Mouse (Mus musculus) embryonic facial prominence, embryonic 10.5 days (tissue): Measurements from ENCODE around the gene Zmynd15. TPM values are rescaled to one million over a fixed set of nuclear protein-coding genes. Genes with fewer than 3 reads are reported as not detected.

Experiments
- DNase-seq: peaks from one replicate; pipeline ENCODE4 v3.0.0-alpha.2; 2017; ENCODE audit warnings: low spot score
- H3K27ac ChIP-seq: fragments of 300-500 bp; sonication (generic); replicated peaks from 2 replicates; pipeline ENCODE4 v1.5.1; 2016; ENCODE audit warnings: mild to moderate bottlenecking
- H3K27me3 ChIP-seq: fragments of 300-500 bp; sonication (generic); replicated peaks from 2 replicates; pipeline ENCODE4 v1.6.1; 2016; ENCODE audit warnings: low read depth, mild to moderate bottlenecking; ENCODE audit not compliant: poor library complexity, severe bottlenecking
- H3K36me3 ChIP-seq: fragments of 300-500 bp; sonication (generic); replicated peaks from 2 replicates; pipeline ENCODE4 v1.6.1; 2016; ENCODE audit warnings: mild to moderate bottlenecking, moderate library complexity
- H3K4me1 ChIP-seq: fragments of 300-500 bp; sonication (generic); 2 replicates; pipeline ENCODE4 v1.6.1; 2016
- H3K4me3 ChIP-seq: fragments of 300-500 bp; sonication (generic); 2 replicates; pipeline ENCODE4 v1.5.1; 2016; ENCODE audit warnings: mild to moderate bottlenecking, moderate library complexity
- H3K9me3 ChIP-seq: fragments of 300-500 bp; sonication (generic); 2 replicates; pipeline ENCODE4 v1.6.1; 2016; ENCODE audit warnings: mild to moderate bottlenecking
- WGBS: fragments of 180-500 bp; shearing (Covaris S2); methylation state at CpG from one replicate; pipeline ENCODE4 v1.1.7; 2016; 5-methylcytosine and 5-hydroxymethylcytosine counted together
- polyA plus RNA-seq: library from polyadenylated mRNA; unstranded; fragments of >200 nt; fragmentation: Nextera tagmentation; extraction: Ambion mirVana; gene quantifications from 2 replicates; pipeline ENCODE4 v1.2.1, GENCODE M21; 2016

Gene Zmynd15
- polyA plus RNA-seq, 1 experiment from 2014 or later, result 0.16 TPM

GRCm38 (mm10) chr11:70489138-70489537 lies 29.9 kb downstream of the Zmynd15 start:
- Histone ChIP-seq H3K27ac (no peak overlapping the region), H3K4me1 (no peaks in the 10 kb centered on the region), H3K9me3 (no peaks in the 10 kb centered on the region), H3K36me3 (no peaks in the 10 kb centered on the region), H3K27me3 (no peaks in the 10 kb centered on the region), H3K4me3 (no peak overlapping the region)
- no peak for DNase-seq
- WGBS, result 88% methylated on average over 3 of the region's 3 CpGs

- 85% methylated on average over 6 of the region's 6 CpGs for WGBS
- DNase-seq, result no peak
- H3K9me3 ChIP-seq, result no peaks in the 10 kb centered on the region
- H3K27ac ChIP-seq, result no peak overlapping the region
- no peaks in the 10 kb centered on the region for H3K27me3 ChIP-seq
- no peaks in the 10 kb centered on the region for H3K4me1 ChIP-seq
- no peak overlapping the region for H3K4me3 ChIP-seq
- no peaks in the 10 kb centered on the region for H3K36me3 ChIP-seq
Measured at GRCm38 (mm10) chr11:70489684-70490083, 30.5 kb downstream of the Zmynd15 start.

- Histone ChIP-seq H3K4me3 (no peak overlapping the region), H3K36me3 (no peaks in the 10 kb centered on the region), H3K27ac (no peak overlapping the region), H3K9me3 (no peaks in the 10 kb centered on the region), H3K4me1 (no peaks in the 10 kb centered on the region), H3K27me3 (no peaks in the 10 kb centered on the region)
- WGBS, result 77% methylated on average over 14 of the region's 14 CpGs
- no peak for DNase-seq
Measured at GRCm38 (mm10) chr11:70499566-70500475, 40.6 kb downstream of the Zmynd15 start.

- Histone ChIP-seq H3K27ac (no peak overlapping the region), H3K36me3 (no peaks in the 10 kb centered on the region), H3K9me3 (no peaks in the 10 kb centered on the region), H3K27me3 (no peaks in the 10 kb centered on the region), H3K4me1 (no peaks in the 10 kb centered on the region), H3K4me3 (no peak overlapping the region)
- DNase-seq, result no peak
- 90% methylated on average over 1 of the region's 1 CpGs for WGBS
Measured at GRCm38 (mm10) chr11:70500476-70500812, 41.2 kb downstream of the Zmynd15 start.

GRCm38 (mm10) chr11:70502018-70502417 lies 42.8 kb downstream of the Zmynd15 start:
- Histone ChIP-seq H3K27me3 (no peaks in the 10 kb centered on the region), H3K4me3 (no peak overlapping the region), H3K4me1 (no peaks in the 10 kb centered on the region), H3K9me3 (no peaks in the 10 kb centered on the region), H3K36me3 (no peaks in the 10 kb centered on the region), H3K27ac (no peak overlapping the region)
- 69% methylated on average over 3 of the region's 3 CpGs for WGBS
- DNase-seq, result no peak

- WGBS, result 78% methylated on average over 9 of the region's 9 CpGs
- H3K4me3 ChIP-seq, result no peak within 1 kb of the TSS
Measured at GRCm38 (mm10) chr11:70504970-70505369, 45.7 kb downstream of the Zmynd15 start, which contains the start of gene Tm4sf5. Gene Tm4sf5, plus strand, starts transcription at chr11:70505244.

GRCm38 (mm10) chr11:70506385-70506784 lies 47.2 kb downstream of the Zmynd15 start:
- no peak overlapping the region for H3K4me3 ChIP-seq
- no peaks in the 10 kb centered on the region for H3K9me3 ChIP-seq
- no peaks in the 10 kb centered on the region for H3K36me3 ChIP-seq
- H3K4me1 ChIP-seq, result peaks cover 19% of the 10 kb centered on the region
- H3K27me3 ChIP-seq, result peaks cover 17% of the 10 kb centered on the region
- H3K27ac ChIP-seq, result no peak overlapping the region
- 28% methylated on average over 4 of the region's 4 CpGs for WGBS
- peak; percentile 63 for DNase-seq

More at GRCm38 (mm10) chr11:70504970-70505369, 45.7 kb downstream of the Zmynd15 start, which contains the start of gene Tm4sf5:
- Histone ChIP-seq H3K36me3 (no peaks in the 10 kb centered on the region), H3K9me3 (no peaks in the 10 kb centered on the region), H3K4me1 (peaks cover 7% of the 10 kb centered on the region), H3K27ac (no peak within 1 kb of the TSS), H3K27me3 (peaks cover 13% of the 10 kb centered on the region)
- DNase-seq, result no peak

- DNase-seq, result no peak
- Histone ChIP-seq H3K4me1 (peaks cover 21% of the 10 kb centered on the region), H3K36me3 (no peaks in the 10 kb centered on the region), H3K27ac (no peak overlapping the region), H3K27me3 (peaks cover 17% of the 10 kb centered on the region), H3K4me3 (no peak overlapping the region), H3K9me3 (no peaks in the 10 kb centered on the region)
- WGBS, result 75% methylated on average over 7 of the region's 7 CpGs
Measured at GRCm38 (mm10) chr11:70506962-70507515, 47.8 kb downstream of the Zmynd15 start.

GRCm38 (mm10) chr11:70509753-70510564 lies 50.7 kb downstream of the Zmynd15 start:
- Histone ChIP-seq H3K9me3 (no peaks in the 10 kb centered on the region), H3K27ac (no peak overlapping the region), H3K36me3 (no peaks in the 10 kb centered on the region), H3K4me3 (peak overlapping the region; percentile 41), H3K4me1 (peaks cover 35% of the 10 kb centered on the region), H3K27me3 (peaks cover 20% of the 10 kb centered on the region)
- WGBS, result 9% methylated on average over 19 of the region's 19 CpGs
- peak; percentile 71 for DNase-seq

GRCm38 (mm10) chr11:70511242-70511641 lies 52.0 kb downstream of the Zmynd15 start:
- Histone ChIP-seq H3K36me3 (no peaks in the 10 kb centered on the region), H3K27me3 (peaks cover 20% of the 10 kb centered on the region), H3K4me3 (no peak overlapping the region), H3K27ac (no peak overlapping the region), H3K9me3 (no peaks in the 10 kb centered on the region), H3K4me1 (peaks cover 35% of the 10 kb centered on the region)
- 65% methylated on average over 2 of the region's 2 CpGs for WGBS
- no peak for DNase-seq

- H3K27me3 ChIP-seq, result peaks cover 20% of the 10 kb centered on the region
- no peaks in the 10 kb centered on the region for H3K36me3 ChIP-seq
- H3K9me3 ChIP-seq, result no peaks in the 10 kb centered on the region
- peaks cover 35% of the 10 kb centered on the region for H3K4me1 ChIP-seq
- 91% methylated on average over 7 of the region's 7 CpGs for WGBS
- H3K4me3 ChIP-seq, result no peak overlapping the region
- no peak overlapping the region for H3K27ac ChIP-seq
- DNase-seq, result no peak
Measured at GRCm38 (mm10) chr11:70511825-70512224, 52.6 kb downstream of the Zmynd15 start.

GRCm38 (mm10) chr11:70512709-70513342 lies 53.6 kb downstream of the Zmynd15 start:
- no peak overlapping the region for H3K4me3 ChIP-seq
- WGBS, result 73% methylated on average over 7 of the region's 7 CpGs

More at GRCm38 (mm10) chr11:70512709-70513342, 53.6 kb downstream of the Zmynd15 start:
- Histone ChIP-seq H3K36me3 (no peaks in the 10 kb centered on the region), H3K4me1 (peaks cover 35% of the 10 kb centered on the region), H3K27me3 (peaks cover 20% of the 10 kb centered on the region), H3K27ac (no peak overlapping the region), H3K9me3 (no peaks in the 10 kb centered on the region)
- no peak for DNase-seq
